Mouse (Mus musculus): Measurements from ENCODE around the gene Rbfox1.

- TF ChIP-seq CTCF (IDR thresholded peaks at IDR 0.05; ENCODE audit: low read depth, low read length): no peak
- no peak for TF ChIP-seq POLR2A (IDR thresholded peaks at IDR 0.05; ENCODE audit: borderline replicate concordance, low read depth, low read length)
Observed at GRCm38 (mm10) chr16:6019361-6019760, 134.2 kb downstream of the Rbfox1 start.

Measured in bone marrow macrophage, adult 2 months (primary cell).